Mouse (Mus musculus): ENCODE results near the gene Zfp708.

DNA sequence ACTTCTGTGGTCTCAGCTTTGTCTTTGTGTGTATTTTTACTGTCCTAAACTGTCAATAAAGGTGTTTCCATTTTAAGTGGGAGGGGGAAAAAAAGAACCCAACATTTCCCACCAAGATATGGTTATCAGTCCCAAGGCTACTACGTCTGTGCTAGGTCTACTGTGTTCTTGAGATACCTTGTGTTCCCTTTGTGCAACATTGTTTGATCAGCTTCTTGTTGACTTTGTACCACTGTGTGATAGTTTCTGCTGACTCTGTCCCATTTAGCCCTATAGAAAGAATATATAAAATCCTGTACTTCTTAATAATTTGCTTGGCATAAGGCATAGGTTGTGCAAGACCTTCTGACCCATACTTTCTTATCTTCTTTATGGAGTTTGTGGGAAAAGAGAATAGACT lies 7.6 kb downstream of the Zfp708 start:
- TF ChIP-seq CTCF (IDR thresholded peaks at IDR 0.05; ENCODE audit: insufficient read depth, low read length) (no peak), POLR2A (IDR thresholded peaks at IDR 0.05; ENCODE audit: borderline replicate concordance, extremely low read depth, low read depth, low read length) (no peak)

Measured in lung, adult 2 months (tissue).